Mouse (Mus musculus) thymus, adult 2 months (tissue): ENCODE results near the gene Cbl. TPM values are rescaled to one million over a fixed set of nuclear protein-coding genes. Genes with fewer than 3 reads are reported as not detected.

Experiments used
- DNase-seq: peaks from one replicate; pipeline ENCODE4 v3.0.0; 2021
- H3K27ac ChIP-seq: fragments of 200-500 bp; 2 replicates; pipeline ENCODE4 v1.5.1; 2012; ENCODE audit warnings: low read length, control low read depth; ENCODE audit not compliant: control insufficient read depth, insufficient read depth
- H3K27me3 ChIP-seq: fragments of 200-500 bp; 2 replicates; pipeline ENCODE4 v1.6.1; 2012; ENCODE audit warnings: mild to moderate bottlenecking, low read length, moderate library complexity, mixed read lengths; ENCODE audit not compliant: control insufficient read depth, insufficient read depth
- H3K36me3 ChIP-seq: fragments of 200-500 bp; 2 replicates; pipeline ENCODE4 v1.6.1; 2012; ENCODE audit warnings: mild to moderate bottlenecking, low read length, moderate library complexity; ENCODE audit not compliant: control insufficient read depth, insufficient read depth
- H3K4me1 ChIP-seq: fragments of 200-500 bp; replicated peaks from 2 replicates; pipeline ENCODE4 v1.6.1; 2012; ENCODE audit warnings: low read length; ENCODE audit not compliant: control insufficient read depth, insufficient read depth
- H3K4me3 ChIP-seq: fragments of 200-500 bp; 2 replicates; pipeline ENCODE4 v1.5.1; 2012; ENCODE audit warnings: mild to moderate bottlenecking, low read length, control low read depth, moderate library complexity; ENCODE audit not compliant: control insufficient read depth, insufficient read depth
- CTCF ChIP-seq: fragments of 200-500 bp; IDR thresholded peaks from 2 replicates; pipeline ENCODE4 v1.5.1; 2012; ENCODE audit warnings: mild to moderate bottlenecking, control low read depth, low read length, moderate library complexity, borderline replicate concordance; ENCODE audit not compliant: control insufficient read depth, poor library complexity, insufficient read depth; ENCODE audit errors: extremely low read depth
- POLR2A ChIP-seq: fragments of 200-500 bp; IDR thresholded peaks from 2 replicates; pipeline ENCODE4 v1.6.1; 2012; ENCODE audit warnings: mild to moderate bottlenecking, low read length, control low read depth, moderate library complexity; ENCODE audit not compliant: control insufficient read depth, poor library complexity, insufficient read depth; ENCODE audit errors: extremely low read depth
- WGBS: fragments of 180-500 bp; shearing (Covaris S2); methylation state at CpG from one replicate; pipeline ENCODE4 v1.1.7; 2018; 5-methylcytosine and 5-hydroxymethylcytosine counted together
- polyA plus RNA-seq: library from polyadenylated mRNA; depleted of rRNA; stranded (reverse); fragments of >200 nt; gene quantifications from 2 replicates; pipeline ENCODE4 v1.2.3, GENCODE M21; 2012

Gene Cbl
- polyA plus RNA-seq, 1 experiment, result 132 TPM

GRCm38 (mm10) chr9:44194000-44194399, 39.8 kb downstream of the Cbl start:
- no peaks in the 10 kb centered on the region for H3K27me3 ChIP-seq
- H3K4me3 ChIP-seq, result no peak overlapping the region
- DNase-seq, result no peak
- TF ChIP-seq POLR2A (no peak), CTCF (no peak)
- WGBS, result 26% methylated on average over 1 of the region's 1 CpGs
- H3K36me3 ChIP-seq, result peaks cover 55% of the 10 kb centered on the region
- no peak overlapping the region for H3K27ac ChIP-seq
- peaks cover 8% of the 10 kb centered on the region for H3K4me1 ChIP-seq

- WGBS, result 89% methylated on average over 5 of the region's 5 CpGs
- peaks cover 43% of the 10 kb centered on the region for H3K36me3 ChIP-seq
- no peak overlapping the region for H3K27ac ChIP-seq
- no peaks in the 10 kb centered on the region for H3K27me3 ChIP-seq
- DNase-seq, result no peak
- TF ChIP-seq CTCF, result no peak
- no peak for TF ChIP-seq POLR2A
- peaks cover 8% of the 10 kb centered on the region for H3K4me1 ChIP-seq
- no peak overlapping the region for H3K4me3 ChIP-seq
Observed at GRCm38 (mm10) chr9:44192794-44193193, 41.1 kb downstream of the Cbl start.

- H3K4me1 ChIP-seq, result peaks cover 8% of the 10 kb centered on the region
- no peak for DNase-seq
- H3K36me3 ChIP-seq, result peaks cover 38% of the 10 kb centered on the region
- 93% methylated on average over 3 of the region's 3 CpGs for WGBS
- H3K27me3 ChIP-seq, result no peaks in the 10 kb centered on the region
- TF ChIP-seq POLR2A (no peak), CTCF (no peak)
- no peak overlapping the region for H3K27ac ChIP-seq
- H3K4me3 ChIP-seq, result no peak overlapping the region
Observed at GRCm38 (mm10) chr9:44192312-44192711, 41.5 kb downstream of the Cbl start.

- Histone ChIP-seq H3K27ac (no peak overlapping the region), H3K4me1 (peaks cover 5% of the 10 kb centered on the region), H3K27me3 (no peaks in the 10 kb centered on the region), H3K4me3 (no peak overlapping the region), H3K36me3 (peaks cover 32% of the 10 kb centered on the region)
- 97% methylated on average over 3 of the region's 3 CpGs for WGBS
- no peak for TF ChIP-seq CTCF
- TF ChIP-seq POLR2A, result no peak
- DNase-seq, result no peak
Observed at GRCm38 (mm10) chr9:44191166-44191565, 42.7 kb downstream of the Cbl start.

GRCm38 (mm10) chr9:44188223-44188622, 45.6 kb downstream of the Cbl start:
- no peak for DNase-seq
- Histone ChIP-seq H3K36me3 (peaks cover 26% of the 10 kb centered on the region; the same call in 1 of the 2 replicates), H3K27ac (no peak overlapping the region), H3K27me3 (no peaks in the 10 kb centered on the region), H3K4me1 (peaks cover 8% of the 10 kb centered on the region), H3K4me3 (no peak overlapping the region)
- TF ChIP-seq POLR2A (no peak), CTCF (no peak)
- 95% methylated on average over 12 of the region's 12 CpGs for WGBS

GRCm38 (mm10) chr9:44182260-44182659, 51.6 kb downstream of the Cbl start:
- peak; percentile 65 for DNase-seq
- 74% methylated on average over 3 of the region's 3 CpGs for WGBS
- no peak for TF ChIP-seq CTCF
- no peak for TF ChIP-seq POLR2A
- peaks cover 6% of the 10 kb centered on the region for H3K36me3 ChIP-seq
- peaks cover 24% of the 10 kb centered on the region for H3K4me1 ChIP-seq
- H3K27ac ChIP-seq, result peak overlapping the region; percentile 83; the same call in 1 of the 2 replicates
- no peaks in the 10 kb centered on the region for H3K27me3 ChIP-seq
- no peak overlapping the region for H3K4me3 ChIP-seq

GRCm38 (mm10) chr9:44181537-44181936, 52.3 kb downstream of the Cbl start:
- DNase-seq, result no peak
- TF ChIP-seq CTCF (no peak), POLR2A (no peak)
- no peak overlapping the region for H3K4me3 ChIP-seq
- peaks cover 6% of the 10 kb centered on the region for H3K36me3 ChIP-seq
- WGBS, result 28% methylated on average over 5 of the region's 5 CpGs
- peaks cover 29% of the 10 kb centered on the region for H3K4me1 ChIP-seq
- H3K27me3 ChIP-seq, result no peaks in the 10 kb centered on the region
- no peak overlapping the region; the same call in 1 of the 2 replicates for H3K27ac ChIP-seq

GRCm38 (mm10) chr9:44178811-44179210, 55.0 kb downstream of the Cbl start:
- Histone ChIP-seq H3K27me3 (no peaks in the 10 kb centered on the region), H3K27ac (no peak overlapping the region), H3K4me1 (peaks cover 27% of the 10 kb centered on the region), H3K36me3 (peaks cover 6% of the 10 kb centered on the region), H3K4me3 (no peak overlapping the region)
- WGBS, result 99% methylated on average over 12 of the region's 12 CpGs
- TF ChIP-seq CTCF (no peak), POLR2A (no peak)
- no peak for DNase-seq
